Comparison of ENCODE assay signal across 7 mouse cellular contexts in genomic region chr14:76778541-76779399, GRCm38 (mm10).
DNase-seq lines count a peak whose midpoint lies in the region; ATAC-seq and TF ChIP-seq lines count a peak whose summit lies in the region.

No protein-coding gene starts in this region.

- ATAC-seq in lung, embryonic 14.5 days (ENCODE audit: insufficient read depth): peak; percentile 54; the same call in 1 of the 2 replicates
- 0 out of 2 replicates have a peak, but pooled peaks have one; percentile 26 for ATAC-seq in forebrain, embryonic 16.5 days
- no peak for ATAC-seq in midbrain, embryonic 16.5 days

- H3K4me1 ChIP-seq in lung, embryonic 14.5 days (ENCODE audit: insufficient read depth): peaks cover 6% of the 10 kb centered on the region; the same call in 1 of the 2 replicates
- H3K4me1 ChIP-seq in lung, adult 2 months (ENCODE audit: control insufficient read depth, insufficient read depth, low read length): peaks cover 2% of the 10 kb centered on the region; the same call in 1 of the 2 replicates
- peaks cover 9% of the 10 kb centered on the region for H3K4me1 ChIP-seq in forebrain, embryonic 16.5 days (replicated peaks; ENCODE audit: control insufficient read depth, insufficient read depth, low read length)
- peaks cover 8% of the 10 kb centered on the region for H3K4me1 ChIP-seq in midbrain, embryonic 16.5 days (ENCODE audit: control insufficient read depth, insufficient read depth, low read length)

- no peaks in the 10 kb centered on the region for H3K36me3 ChIP-seq in lung, embryonic 14.5 days (ENCODE audit: insufficient read depth)
- no peaks in the 10 kb centered on the region for H3K36me3 ChIP-seq in forebrain, embryonic 16.5 days (ENCODE audit: control insufficient read depth, insufficient read depth)
- no peaks in the 10 kb centered on the region for H3K36me3 ChIP-seq in midbrain, embryonic 16.5 days (ENCODE audit: control insufficient read depth, insufficient read depth, low read length)

- H3K9ac ChIP-seq in lung, embryonic 14.5 days: no peak overlapping the region
- H3K9ac ChIP-seq in forebrain, embryonic 16.5 days (replicated peaks; ENCODE audit: low read depth, low read length): no peak overlapping the region
- no peak overlapping the region for H3K9ac ChIP-seq in midbrain, embryonic 16.5 days (ENCODE audit: low read depth, low read length)

- TF ChIP-seq POLR2A in lung, adult 2 months (IDR thresholded peaks at IDR 0.05; ENCODE audit: borderline replicate concordance, extremely low read depth, low read depth, low read length): no peak

- 31% methylated on average over 9 of the region's 9 CpGs for WGBS in lung, embryonic 14.5 days
- WGBS in lung, adult 2 months: 45% methylated on average over 9 of the region's 9 CpGs
- WGBS in forebrain, embryonic 16.5 days: 44% methylated on average over 9 of the region's 9 CpGs
- WGBS in midbrain, embryonic 16.5 days: 62% methylated on average over 9 of the region's 9 CpGs

- H3K27me3 ChIP-seq in lung, embryonic 14.5 days (ENCODE audit: insufficient read depth, low read length): no peaks in the 10 kb centered on the region
- H3K27me3 ChIP-seq in forebrain, embryonic 16.5 days (replicated peaks; ENCODE audit: control insufficient read depth, insufficient read depth, low read length): no peaks in the 10 kb centered on the region
- H3K27me3 ChIP-seq in midbrain, embryonic 16.5 days (ENCODE audit: control insufficient read depth, insufficient read depth, low read depth, low read length): no peaks in the 10 kb centered on the region

- H3K4me2 ChIP-seq in lung, embryonic 14.5 days: no peak overlapping the region
- H3K4me2 ChIP-seq in forebrain, embryonic 16.5 days (ENCODE audit: low read length): no peak overlapping the region
- no peak overlapping the region for H3K4me2 ChIP-seq in midbrain, embryonic 16.5 days (ENCODE audit: low read length)

- no peak for TF ChIP-seq CTCF in lung, embryonic 14.5 days (IDR thresholded peaks at IDR 0.05; ENCODE audit: low read depth)
- TF ChIP-seq CTCF in lung, adult 2 months (IDR thresholded peaks at IDR 0.05; ENCODE audit: insufficient read depth, low read length): no peak

- H3K27ac ChIP-seq in lung, embryonic 14.5 days (ENCODE audit: low read depth): no peak overlapping the region
- H3K27ac ChIP-seq in forebrain, embryonic 16.5 days (ENCODE audit: low read length): no peak overlapping the region
- no peak overlapping the region for H3K27ac ChIP-seq in midbrain, embryonic 16.5 days (ENCODE audit: low read length)

- no peaks in the 10 kb centered on the region for H3K9me3 ChIP-seq in lung, embryonic 14.5 days (ENCODE audit: low read depth, low read length)
- no peaks in the 10 kb centered on the region for H3K9me3 ChIP-seq in forebrain, embryonic 16.5 days (ENCODE audit: control insufficient read depth, low read length)
- no peaks in the 10 kb centered on the region for H3K9me3 ChIP-seq in midbrain, embryonic 16.5 days (replicated peaks; ENCODE audit: control insufficient read depth, low read length, poor library complexity, severe bottlenecking)

- no peak overlapping the region for H3K4me3 ChIP-seq in lung, embryonic 14.5 days (ENCODE audit: low read depth, low read length)
- no peak overlapping the region for H3K4me3 ChIP-seq in lung, adult 2 months (replicated peaks; ENCODE audit: extremely low read depth, low read depth, low read length)
- no peak overlapping the region for H3K4me3 ChIP-seq in forebrain, embryonic 16.5 days (replicated peaks; ENCODE audit: low read length)
- H3K4me3 ChIP-seq in midbrain, embryonic 16.5 days (ENCODE audit: low read depth, low read length): no peak overlapping the region

- DNase-seq in lung, embryonic 14.5 days: peak; percentile 65
- DNase-seq in lung, adult 2 months: no peak
- peak; percentile 35 to 48 for DNase-seq in kidney, postnatal 36 days
- peak; percentile 25 for DNase-seq in mesoderm, embryonic 11.5 days (ENCODE audit: low read depth, low spot score)
- no peak for DNase-seq in MN1 (ENCODE audit: low spot score)

Comparison
In these comparisons a context has a peak if more than half of its experiments do, and no peak if none do; other contexts are left out.
1. DNase-seq: peak in lung, embryonic 14.5 days (single experiment), kidney, postnatal 36 days (2 of 2) and mesoderm, embryonic 11.5 days (single experiment); none in lung, adult 2 months (single experiment) and MN1 (single experiment).